Mouse (Mus musculus) CH12.LX (cell line): Measurements from ENCODE around the gene Ovca2.

Experiments used
- CHD2 ChIP-seq: IDR thresholded peaks from 2 replicates; pipeline ENCODE4 v1.6.1; 2011; ENCODE audit warnings: low read length, improper control_type of control experiment
- CTCF ChIP-seq, 2 experiments: IDR thresholded peaks in 1 of 2; conservative IDR thresholded peaks in 1 of 2; 2 replicates each; pipeline ENCODE4 v1.5.1; 2011 to 2012; ENCODE audit warnings: low read depth in 2 of 2, low read length in 2 of 2, improper control_type of control experiment in 1 of 2, inconsistent platforms in 1 of 2, mild to moderate bottlenecking in 1 of 2, moderate library complexity in 1 of 2
- EP300 ChIP-seq: IDR thresholded peaks from 2 replicates; pipeline ENCODE4 v1.6.1; 2011; ENCODE audit warnings: low read length, improper control_type of control experiment

- no peak for TF ChIP-seq CHD2
- no peak for TF ChIP-seq CTCF (conservative IDR thresholded peaks at IDR 0.05 in 1 of 2, IDR thresholded peaks at IDR 0.05 in 1 of 2; ENCODE audit: low read depth in 2 of 2, low read length in 2 of 2)
- TF ChIP-seq EP300, result no peak
These were observed 49.2 kb downstream of the Ovca2 start for GRCm38 (mm10) chr11:75129481-75129880.
